Mouse (Mus musculus): Measurements from ENCODE around the gene Fam209. TPM values are rescaled to one million over a fixed set of nuclear protein-coding genes. Genes with fewer than 3 reads are reported as not detected.

The Fam209 gene
- polyA plus RNA-seq (2014; fragmentation: Nextera tagmentation; extraction: Ambion mirVana): 0.43 TPM in 1 of 2 replicates, not detected in the other

DNA sequence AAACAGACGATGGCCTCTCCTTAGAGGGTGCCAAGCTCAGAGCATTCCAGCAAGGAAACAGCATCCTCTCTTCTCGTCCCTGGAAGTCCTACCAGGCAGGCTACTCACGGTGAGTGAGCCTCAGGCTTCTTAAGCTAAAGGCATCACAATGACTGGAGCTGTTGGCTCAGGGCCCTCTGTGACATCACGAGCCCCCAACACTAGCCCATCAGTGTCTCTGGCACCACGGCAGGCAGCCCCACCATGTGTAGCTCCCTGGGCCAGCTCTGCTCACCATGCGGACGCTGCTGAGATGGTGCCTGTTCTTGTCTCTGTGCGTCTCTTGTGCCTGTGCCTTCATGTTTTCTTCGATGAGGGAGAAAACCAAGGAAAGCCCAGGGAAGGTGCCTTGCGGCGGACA lies at the start of gene Fam209:
Gene Fam209 (plus strand): TSS at position 203 of the 400 bp plus-strand sequence.
- H3K9ac ChIP-seq (ENCODE audit: low read depth, low read length): 0 out of 2 replicates have a peak within 1 kb of the TSS, but pooled peaks have one; percentile 31
- ATAC-seq (ENCODE audit: low read depth): no peak
- no peaks in the 10 kb centered on the region for H3K9me3 ChIP-seq (ENCODE audit: control insufficient read depth, low read length)
- H3K4me2 ChIP-seq (ENCODE audit: low read depth, low read length): no peak within 1 kb of the TSS
- no peak for DNase-seq (ENCODE audit: low spot score)
- peaks cover 28% of the 10 kb centered on the region for H3K36me3 ChIP-seq (ENCODE audit: control insufficient read depth, insufficient read depth, low read length)
- H3K27me3 ChIP-seq (replicated peaks; ENCODE audit: control insufficient read depth, insufficient read depth, low read length): no peaks in the 10 kb centered on the region
- H3K27ac ChIP-seq (replicated peaks; ENCODE audit: low read depth, low read length): no peak within 1 kb of the TSS
- peaks cover 6% of the 10 kb centered on the region; the same call in 1 of the 2 replicates for H3K4me1 ChIP-seq (ENCODE audit: control insufficient read depth, insufficient read depth, low read length)
- WGBS: 81% methylated on average over 11 of the region's 11 CpGs
- no peak within 1 kb of the TSS for H3K4me3 ChIP-seq (ENCODE audit: low read depth, low read length)

DNA sequence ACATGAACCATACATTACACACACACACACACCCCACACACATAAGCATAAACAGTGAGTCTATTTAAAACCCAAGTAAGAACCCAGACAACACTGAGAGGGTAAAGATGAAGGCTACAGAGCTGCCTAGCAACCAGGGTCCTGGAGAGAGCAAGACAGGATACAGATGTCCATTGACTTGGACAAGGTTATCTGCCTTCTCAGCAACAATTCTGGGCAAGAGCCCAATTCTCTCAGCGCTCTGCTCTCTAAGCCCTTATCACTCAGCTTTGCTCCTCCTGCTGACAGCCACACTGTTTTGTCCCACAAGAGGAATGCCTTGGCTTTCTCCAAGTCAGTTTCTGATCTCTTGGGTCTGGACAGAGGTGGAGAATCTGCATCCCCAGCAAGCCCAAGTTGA lies 41.7 kb upstream of the Fam209 start:
- Histone ChIP-seq H3K27me3 (replicated peaks; ENCODE audit: control insufficient read depth, insufficient read depth, low read length) (no peaks in the 10 kb centered on the region), H3K4me1 (ENCODE audit: control insufficient read depth, insufficient read depth, low read length) (no peaks in the 10 kb centered on the region), H3K9me3 (ENCODE audit: control insufficient read depth, low read length) (no peaks in the 10 kb centered on the region), H3K4me3 (ENCODE audit: low read depth, low read length) (no peak overlapping the region), H3K36me3 (ENCODE audit: control insufficient read depth, insufficient read depth, low read length) (no peaks in the 10 kb centered on the region), H3K27ac (replicated peaks; ENCODE audit: low read depth, low read length) (no peak overlapping the region), H3K9ac (ENCODE audit: low read depth, low read length) (no peak overlapping the region), H3K4me2 (ENCODE audit: low read depth, low read length) (no peak overlapping the region)
- ATAC-seq (ENCODE audit: low read depth): no peak
- peak; percentile 34 for DNase-seq (ENCODE audit: low spot score)
- WGBS: 75% methylated on average over 1 of the region's 1 CpGs

DNA sequence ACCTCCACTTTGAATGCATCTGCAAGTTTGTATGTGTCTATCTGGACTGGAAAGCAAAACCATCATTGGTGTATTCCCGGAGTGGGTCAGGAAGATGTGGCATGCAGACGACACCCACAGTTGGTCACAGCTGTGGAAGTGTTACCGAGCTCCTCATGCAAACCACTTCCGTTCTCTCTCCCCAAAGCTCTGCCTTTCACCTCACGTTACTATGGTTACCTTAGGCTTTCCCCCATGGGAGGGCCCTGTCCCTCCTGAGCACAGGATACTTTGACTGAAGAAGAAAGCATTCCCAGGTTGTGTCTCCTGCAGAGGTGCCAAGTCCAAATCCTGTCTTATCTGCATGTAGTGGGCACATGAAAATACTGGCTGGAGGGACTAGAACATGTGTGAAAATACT lies 38.6 kb upstream of the Fam209 start:
- Histone ChIP-seq H3K27ac (replicated peaks; ENCODE audit: low read depth, low read length) (no peak overlapping the region), H3K4me3 (ENCODE audit: low read depth, low read length) (no peak overlapping the region), H3K4me1 (ENCODE audit: control insufficient read depth, insufficient read depth, low read length) (no peaks in the 10 kb centered on the region), H3K9me3 (ENCODE audit: control insufficient read depth, low read length) (no peaks in the 10 kb centered on the region), H3K4me2 (ENCODE audit: low read depth, low read length) (no peak overlapping the region), H3K36me3 (ENCODE audit: control insufficient read depth, insufficient read depth, low read length) (no peaks in the 10 kb centered on the region), H3K9ac (ENCODE audit: low read depth, low read length) (no peak overlapping the region), H3K27me3 (replicated peaks; ENCODE audit: control insufficient read depth, insufficient read depth, low read length) (no peaks in the 10 kb centered on the region)
- no peak for DNase-seq (ENCODE audit: low spot score)
- WGBS: 43% methylated on average over 5 of the region's 5 CpGs
- no peak for ATAC-seq (ENCODE audit: low read depth)

DNA sequence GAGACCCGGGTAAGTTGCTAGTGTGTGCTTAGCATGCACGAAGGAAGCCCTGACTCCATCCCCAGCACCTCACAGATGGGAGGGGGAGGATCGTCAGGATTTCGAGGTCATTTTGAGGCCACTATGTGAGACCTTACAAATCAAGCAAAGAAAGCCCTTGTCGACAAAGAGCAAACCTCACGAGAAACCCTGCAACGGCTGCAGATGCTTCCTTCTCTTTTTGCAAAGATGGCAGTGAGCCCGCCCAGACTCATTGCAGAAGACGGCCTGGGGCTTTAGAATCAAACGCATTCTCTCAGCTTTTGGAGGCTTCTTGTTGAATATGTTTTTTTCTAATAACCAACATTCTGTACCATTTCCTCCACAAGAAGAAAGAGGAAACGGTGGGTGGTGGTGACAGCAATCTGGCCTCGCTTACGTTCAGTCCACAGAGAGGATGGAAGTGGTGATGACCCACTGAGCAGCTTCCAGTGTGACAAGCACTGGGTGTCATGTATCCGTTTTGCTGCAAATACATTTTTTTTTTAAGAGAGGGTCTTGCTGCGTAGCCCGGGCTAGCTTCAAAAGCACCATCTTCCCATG lies 34.9 kb upstream of the Fam209 start:
- ATAC-seq (ENCODE audit: low read depth) (no peak), DNase-seq (ENCODE audit: low spot score) (no peak)
- 58% methylated on average over 16 of the region's 16 CpGs for WGBS
- Histone ChIP-seq H3K4me1 (ENCODE audit: control insufficient read depth, insufficient read depth, low read length) (peaks cover 12% of the 10 kb centered on the region), H3K9me3 (ENCODE audit: control insufficient read depth, low read length) (no peaks in the 10 kb centered on the region), H3K27ac (replicated peaks; ENCODE audit: low read depth, low read length) (no peak overlapping the region), H3K27me3 (replicated peaks; ENCODE audit: control insufficient read depth, insufficient read depth, low read length) (no peaks in the 10 kb centered on the region), H3K36me3 (ENCODE audit: control insufficient read depth, insufficient read depth, low read length) (no peaks in the 10 kb centered on the region), H3K9ac (ENCODE audit: low read depth, low read length) (no peak overlapping the region), H3K4me3 (ENCODE audit: low read depth, low read length) (no peak overlapping the region), H3K4me2 (ENCODE audit: low read depth, low read length) (no peak overlapping the region)

DNA sequence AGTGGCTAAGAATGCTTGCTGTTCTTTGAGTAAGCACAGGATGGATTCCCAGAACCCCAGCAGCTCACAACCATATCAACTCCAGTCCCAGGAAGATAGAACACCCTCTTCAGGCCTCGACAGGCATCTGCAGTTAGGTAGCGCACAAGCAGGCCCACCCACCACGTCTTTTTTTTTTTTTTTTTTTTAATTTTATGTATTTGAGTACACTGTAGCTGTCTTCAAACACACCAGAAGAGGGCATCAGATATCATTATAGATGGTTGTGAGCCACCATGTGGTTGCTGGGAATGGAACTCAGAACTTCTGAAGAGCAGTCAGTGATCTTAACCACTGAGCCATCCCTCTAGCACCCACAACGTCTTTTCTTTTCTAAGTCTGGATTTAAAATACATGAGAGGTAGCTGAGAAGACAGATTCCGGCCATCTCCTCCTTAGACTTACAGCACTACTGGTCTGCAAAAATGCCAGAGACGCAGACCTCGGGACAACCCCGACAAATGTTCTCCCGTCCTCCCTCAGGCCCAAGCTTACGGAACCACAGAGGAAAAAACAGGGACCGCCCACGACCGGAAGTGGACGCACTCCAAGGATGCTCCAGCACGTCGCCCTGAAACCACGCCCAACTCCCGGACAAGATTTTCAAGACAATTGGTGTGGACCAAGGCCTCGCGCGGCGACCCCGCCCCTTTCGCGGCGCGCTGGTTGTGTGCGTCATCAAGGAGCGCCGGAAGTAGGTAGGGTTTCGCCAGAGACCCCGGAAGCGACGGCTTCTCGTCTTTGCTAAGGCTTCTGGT lies 32.3 kb upstream of the Fam209 start, which contains the start of gene Rtf2:
Gene Rtf2 (plus strand): TSS at position 714 of the 797 bp plus-strand sequence.
- 0 out of 2 replicates have a peak, but pooled peaks cover 2% of the 10 kb centered on the region for H3K36me3 ChIP-seq (ENCODE audit: control insufficient read depth, insufficient read depth, low read length)
- H3K9ac ChIP-seq (ENCODE audit: low read depth, low read length): peak within 1 kb of the TSS; percentile 76
- H3K4me1 ChIP-seq (ENCODE audit: control insufficient read depth, insufficient read depth, low read length): peaks cover 12% of the 10 kb centered on the region
- H3K9me3 ChIP-seq (ENCODE audit: control insufficient read depth, low read length): no peaks in the 10 kb centered on the region
- no peaks in the 10 kb centered on the region for H3K27me3 ChIP-seq (replicated peaks; ENCODE audit: control insufficient read depth, insufficient read depth, low read length)
- ATAC-seq (ENCODE audit: low read depth) (peak; percentile 96), DNase-seq (ENCODE audit: low spot score) (peak; percentile 99)
- peak within 1 kb of the TSS; percentile 83 for H3K4me3 ChIP-seq (ENCODE audit: low read depth, low read length)
- H3K27ac ChIP-seq (replicated peaks; ENCODE audit: low read depth, low read length): peak within 1 kb of the TSS; percentile 57
- H3K4me2 ChIP-seq (ENCODE audit: low read depth, low read length): peak within 1 kb of the TSS; percentile 78
- WGBS: 2% methylated on average over 34 of the region's 35 CpGs

DNA sequence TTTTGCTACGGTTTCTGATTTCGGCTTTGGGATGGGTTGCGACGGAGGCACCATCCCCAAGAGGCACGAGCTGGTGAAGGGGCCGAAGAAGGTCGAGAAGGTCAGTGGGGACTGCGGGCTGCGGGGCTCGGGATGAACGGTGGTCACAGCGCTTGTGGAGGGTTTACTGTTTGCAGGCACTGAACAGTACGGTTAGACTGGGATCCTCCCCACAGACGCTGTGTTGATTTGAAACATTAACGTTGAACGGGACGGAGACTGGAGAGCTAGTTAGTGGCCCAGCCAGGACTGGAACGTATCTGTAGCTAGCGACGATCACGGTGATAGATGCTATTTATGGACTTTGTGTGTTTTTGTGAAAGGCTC lies 31.7 kb upstream of the Fam209 start:
- DNase-seq (ENCODE audit: low spot score) (no peak), ATAC-seq (ENCODE audit: low read depth) (peak; percentile 64)
- Histone ChIP-seq H3K36me3 (ENCODE audit: control insufficient read depth, insufficient read depth, low read length) (peaks cover 7% of the 10 kb centered on the region; the same call in 1 of the 2 replicates), H3K4me2 (ENCODE audit: low read depth, low read length) (peak overlapping the region; percentile 78), H3K4me3 (ENCODE audit: low read depth, low read length) (peak overlapping the region; percentile 83), H3K9ac (ENCODE audit: low read depth, low read length) (peak overlapping the region; percentile 76), H3K27me3 (replicated peaks; ENCODE audit: control insufficient read depth, insufficient read depth, low read length) (no peaks in the 10 kb centered on the region), H3K9me3 (ENCODE audit: control insufficient read depth, low read length) (no peaks in the 10 kb centered on the region), H3K4me1 (ENCODE audit: control insufficient read depth, insufficient read depth, low read length) (peaks cover 12% of the 10 kb centered on the region), H3K27ac (replicated peaks; ENCODE audit: low read depth, low read length) (peak overlapping the region; percentile 57; the same call in 1 of the 2 replicates)
- WGBS: under 1% methylated on average over 21 of the region's 21 CpGs

DNA sequence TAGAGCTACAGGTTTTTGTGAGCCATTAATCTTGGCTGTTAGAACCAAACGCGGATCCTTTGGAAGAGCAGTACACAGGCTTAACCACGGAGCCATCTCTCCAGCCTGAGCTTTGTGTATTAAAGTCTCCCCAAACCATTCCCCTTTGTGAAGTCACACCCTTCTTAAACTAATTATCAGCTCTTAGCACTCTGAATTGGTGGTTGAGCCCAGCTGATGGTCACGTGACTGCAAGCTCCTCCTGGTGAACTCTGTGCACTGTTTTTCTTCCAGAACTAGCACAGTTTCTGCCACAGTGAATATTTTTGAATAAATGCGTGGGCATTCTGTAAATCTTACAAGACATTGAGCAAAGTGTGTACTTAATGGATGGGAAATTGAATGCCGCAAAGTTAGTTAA lies 31.1 kb upstream of the Fam209 start:
- DNase-seq (ENCODE audit: low spot score) (no peak), ATAC-seq (ENCODE audit: low read depth) (no peak)
- H3K36me3 ChIP-seq (ENCODE audit: control insufficient read depth, insufficient read depth, low read length): peaks cover 13% of the 10 kb centered on the region
- H3K27ac ChIP-seq (replicated peaks; ENCODE audit: low read depth, low read length): no peak overlapping the region
- H3K4me2 ChIP-seq (ENCODE audit: low read depth, low read length): peak overlapping the region; percentile 78
- H3K27me3 ChIP-seq (replicated peaks; ENCODE audit: control insufficient read depth, insufficient read depth, low read length): no peaks in the 10 kb centered on the region
- no peaks in the 10 kb centered on the region for H3K9me3 ChIP-seq (ENCODE audit: control insufficient read depth, low read length)
- peak overlapping the region; percentile 83 for H3K4me3 ChIP-seq (ENCODE audit: low read depth, low read length)
- peak overlapping the region; percentile 76 for H3K9ac ChIP-seq (ENCODE audit: low read depth, low read length)
- H3K4me1 ChIP-seq (ENCODE audit: control insufficient read depth, insufficient read depth, low read length): peaks cover 12% of the 10 kb centered on the region
- 31% methylated on average over 6 of the region's 6 CpGs for WGBS

DNA sequence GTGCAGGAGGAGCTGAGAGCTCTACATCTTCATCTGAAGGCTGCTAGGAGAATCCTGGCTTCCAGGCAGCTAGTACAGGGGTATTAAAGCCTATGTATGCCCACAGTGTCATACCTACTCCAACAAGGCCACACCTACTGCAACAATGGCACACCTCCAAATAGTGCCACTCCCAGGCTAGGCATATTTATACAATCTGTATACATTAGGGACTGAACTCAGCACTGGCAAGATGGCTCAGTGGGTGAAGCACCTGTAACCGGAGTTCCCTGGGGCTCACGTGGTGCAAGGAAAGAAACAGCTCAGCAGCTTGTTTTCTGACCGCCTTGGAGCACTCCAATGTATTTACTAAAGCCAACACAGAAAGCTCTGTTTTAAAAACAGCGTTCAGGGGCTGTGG lies 26.7 kb upstream of the Fam209 start:
- H3K4me1 ChIP-seq (ENCODE audit: control insufficient read depth, insufficient read depth, low read length): peaks cover 12% of the 10 kb centered on the region
- no peak overlapping the region for H3K9ac ChIP-seq (ENCODE audit: low read depth, low read length)
- DNase-seq (ENCODE audit: low spot score) (no peak), ATAC-seq (ENCODE audit: low read depth) (no peak)
- H3K9me3 ChIP-seq (ENCODE audit: control insufficient read depth, low read length): no peaks in the 10 kb centered on the region
- H3K4me3 ChIP-seq (ENCODE audit: low read depth, low read length): no peak overlapping the region
- H3K27ac ChIP-seq (replicated peaks; ENCODE audit: low read depth, low read length): no peak overlapping the region
- 92% methylated on average over 4 of the region's 4 CpGs for WGBS
- H3K36me3 ChIP-seq (ENCODE audit: control insufficient read depth, insufficient read depth, low read length): peaks cover 57% of the 10 kb centered on the region
- no peak overlapping the region for H3K4me2 ChIP-seq (ENCODE audit: low read depth, low read length)
- no peaks in the 10 kb centered on the region for H3K27me3 ChIP-seq (replicated peaks; ENCODE audit: control insufficient read depth, insufficient read depth, low read length)
